Mouse (Mus musculus) heart, adult 2 months (tissue): Measurements from ENCODE around the gene Neurl1b. TPM values are rescaled to one million over a fixed set of nuclear protein-coding genes. Genes with fewer than 3 reads are reported as not detected.

Experiments
- DNase-seq, 2 experiments: peaks; one replicate each; pipeline ENCODE4 v3.0.0; 2021
- H3K27ac ChIP-seq: fragments of 200-600 bp; 2 replicates; pipeline ENCODE4 v1.8.1; 2022
- H3K27me3 ChIP-seq: fragments of 200-500 bp; 2 replicates; pipeline ENCODE4 v1.6.1; 2012; ENCODE audit warnings: mild to moderate bottlenecking, low read length, inconsistent platforms, mixed read lengths; ENCODE audit not compliant: control insufficient read depth, insufficient read depth
- H3K36me3 ChIP-seq: fragments of 200-500 bp; 2 replicates; pipeline ENCODE4 v1.6.1; 2012; ENCODE audit warnings: low read length, inconsistent platforms; ENCODE audit not compliant: control insufficient read depth, insufficient read depth
- H3K4me1 ChIP-seq: fragments of 200-500 bp; 2 replicates; pipeline ENCODE4 v1.6.1; 2011; ENCODE audit warnings: low read length; ENCODE audit not compliant: control insufficient read depth, insufficient read depth
- H3K4me3 ChIP-seq: fragments of 200-600 bp; 2 replicates; pipeline ENCODE4 v1.8.1; 2022
- H3K79me2 ChIP-seq: fragments of 200-500 bp; replicated peaks from 2 replicates; pipeline ENCODE4 v1.6.1; 2012; ENCODE audit warnings: mild to moderate bottlenecking, inconsistent platforms, low read length, moderate library complexity, mixed read lengths; ENCODE audit not compliant: control insufficient read depth, insufficient read depth
- H3K9ac ChIP-seq: fragments of 200-500 bp; 2 replicates; pipeline ENCODE4 v1.6.1; 2012; ENCODE audit warnings: low read depth, mild to moderate bottlenecking, control low read depth, inconsistent platforms, low read length, mixed read lengths
- CTCF ChIP-seq: fragments of 200-600 bp; IDR thresholded peaks from 2 replicates; pipeline ENCODE4 v1.8.1; 2022; ENCODE audit warnings: antibody characterized with exemption, mild to moderate bottlenecking, moderate library complexity
- EP300 ChIP-seq: fragments of 200-500 bp; IDR thresholded peaks from 2 replicates; pipeline ENCODE4 v1.6.1; 2011; ENCODE audit warnings: low read depth, low read length, control low read depth; ENCODE audit not compliant: insufficient read depth
- POLR2A ChIP-seq: fragments of 200-500 bp; IDR thresholded peaks from 2 replicates; pipeline ENCODE4 v1.6.1; 2011; ENCODE audit warnings: mild to moderate bottlenecking, low read depth, low read length, control low read depth; ENCODE audit not compliant: insufficient read depth
- WGBS: fragments of 180-500 bp; shearing (Covaris S2); methylation state at CpG from one replicate; pipeline ENCODE4 v1.1.7; 2018; 5-methylcytosine and 5-hydroxymethylcytosine counted together
- intact Hi-C: fragments of 180-260 bp; cut with DNase I; formaldehyde crosslinking; loops from one replicate; pipeline ENCODE4 v1.15.1; 2025
- polyA plus RNA-seq: library from polyadenylated mRNA; depleted of rRNA; stranded (reverse); fragments of >200 nt; gene quantifications from 2 replicates; pipeline ENCODE4 v1.2.3, GENCODE M21; 2012
- total RNA-seq, 2 experiments: library from RNA; stranded (reverse); gene quantifications; 2 replicates each; pipeline ENCODE4 v1.2.3; 2021

The Neurl1b gene
- total and polyA plus RNA-seq, 3 experiments = 3.9 to 5.0 (median 4.7) TPM

- Histone ChIP-seq H3K4me3 (peak overlapping the region; percentile 47), H3K9ac (peak overlapping the region; percentile 38), H3K27ac (peak overlapping the region; percentile 87), H3K4me1 (peaks cover 19% of the 10 kb centered on the region), H3K36me3 (no peaks in the 10 kb centered on the region), H3K79me2 (no peaks in the 10 kb centered on the region), H3K27me3 (no peaks in the 10 kb centered on the region)
- DNase-seq = peak; percentile 34 to 46
- intact Hi-C loops = loop anchor here (5.0 kb wide), 1 partner anchor 423 kb away; no protein-coding TSS in a partner anchor
- no peak for TF ChIP-seq EP300
- TF ChIP-seq POLR2A = no peak
- no peak for TF ChIP-seq CTCF
- WGBS = 40% methylated on average over 4 of the region's 4 CpGs
Measured at GRCm38 (mm10) chr17:26463984-26464383, 49.4 kb downstream of the Neurl1b start.

GRCm38 (mm10) chr17:26464481-26464880 lies 49.9 kb downstream of the Neurl1b start:
- 65% methylated on average over 9 of the region's 9 CpGs for WGBS
- peak overlapping the region; percentile 47 for H3K4me3 ChIP-seq
- intact Hi-C loops = loop anchor here (5.0 kb wide), 1 partner anchor 423 kb away; no protein-coding TSS in a partner anchor

GRCm38 (mm10) chr17:26464972-26465371 lies 50.3 kb downstream of the Neurl1b start:
- 41% methylated on average over 7 of the region's 7 CpGs for WGBS
- peak overlapping the region; percentile 87 for H3K27ac ChIP-seq
- H3K4me1 ChIP-seq = peaks cover 19% of the 10 kb centered on the region
- no peaks in the 10 kb centered on the region for H3K79me2 ChIP-seq
- peak; percentile 73 to 83 for DNase-seq
- H3K27me3 ChIP-seq = no peaks in the 10 kb centered on the region
- H3K36me3 ChIP-seq = no peaks in the 10 kb centered on the region
- H3K9ac ChIP-seq = peak overlapping the region; percentile 52
- H3K4me3 ChIP-seq = peak overlapping the region; percentile 47
- TF ChIP-seq POLR2A (peak; percentile 72), CTCF (no peak), EP300 (peak; percentile 99)
- intact Hi-C loops = loop anchor here (1.0 to 5.0 kb wide), 3 partner anchors 82 to 422 kb away; no protein-coding TSS in a partner anchor

More at GRCm38 (mm10) chr17:26464481-26464880, 49.9 kb downstream of the Neurl1b start:
- Histone ChIP-seq H3K27me3 (no peaks in the 10 kb centered on the region), H3K27ac (peak overlapping the region; percentile 87), H3K36me3 (no peaks in the 10 kb centered on the region), H3K9ac (peak overlapping the region; percentile 52), H3K4me1 (peaks cover 19% of the 10 kb centered on the region), H3K79me2 (no peaks in the 10 kb centered on the region)
- TF ChIP-seq EP300 (no peak), POLR2A (no peak), CTCF (no peak)
- peak in 1 of 2 experiments; percentile 41 for DNase-seq

GRCm38 (mm10) chr17:26466741-26467150 lies 52.1 kb downstream of the Neurl1b start:
- Histone ChIP-seq H3K4me1 (peaks cover 19% of the 10 kb centered on the region), H3K9ac (peak overlapping the region; percentile 20), H3K79me2 (no peaks in the 10 kb centered on the region), H3K27me3 (no peaks in the 10 kb centered on the region), H3K27ac (peak overlapping the region; percentile 87), H3K4me3 (no peak overlapping the region), H3K36me3 (no peaks in the 10 kb centered on the region)
- 9% methylated on average over 4 of the region's 4 CpGs for WGBS
- TF ChIP-seq POLR2A (no peak), CTCF (peak; percentile 77), EP300 (peak; percentile 88)
- peak; percentile 82 to 89 for DNase-seq
- intact Hi-C loops = loop anchor here (1.0 kb wide), 3 partner anchors 42 to 172 kb away; no protein-coding TSS in a partner anchor

- H3K9ac ChIP-seq = no peak overlapping the region
- H3K27ac ChIP-seq = no peak overlapping the region
- no peaks in the 10 kb centered on the region for H3K27me3 ChIP-seq
- WGBS = 73% methylated on average over 4 of the region's 4 CpGs
- no peak for DNase-seq
- TF ChIP-seq EP300 (no peak), POLR2A (no peak), CTCF (no peak)
- H3K4me3 ChIP-seq = no peak overlapping the region
- intact Hi-C loops = no loop called here
- no peaks in the 10 kb centered on the region for H3K79me2 ChIP-seq
- H3K36me3 ChIP-seq = no peaks in the 10 kb centered on the region
- peaks cover 18% of the 10 kb centered on the region for H3K4me1 ChIP-seq
Measured at GRCm38 (mm10) chr17:26467619-26468018, 53.0 kb downstream of the Neurl1b start.

GRCm38 (mm10) chr17:26468102-26468894 lies 53.7 kb downstream of the Neurl1b start:
- no peak overlapping the region for H3K27ac ChIP-seq
- no peak overlapping the region for H3K4me3 ChIP-seq
- no peaks in the 10 kb centered on the region for H3K36me3 ChIP-seq
- 87% methylated on average over 13 of the region's 13 CpGs for WGBS
- no peak overlapping the region for H3K9ac ChIP-seq
- DNase-seq = no peak
- H3K79me2 ChIP-seq = no peaks in the 10 kb centered on the region
- no peaks in the 10 kb centered on the region for H3K27me3 ChIP-seq
- intact Hi-C loops = no loop called here
- H3K4me1 ChIP-seq = peaks cover 17% of the 10 kb centered on the region
- TF ChIP-seq EP300 (no peak), CTCF (no peak), POLR2A (no peak)
